Mouse (Mus musculus): ENCODE results near the gene Drap1. TPM values are rescaled to one million over a fixed set of nuclear protein-coding genes. Genes with fewer than 3 reads are reported as not detected.

Gene Drap1
- 303 and 479 TPM in 2 replicates for polyA plus RNA-seq (2012; ENCODE audit: low replicate concordance)

GRCm38 (mm10) chr19:5424782-5425741 is at the start of gene Drap1, which contains the start of gene AI837181:
Drap1 (minus strand) TSS chr19:5424979.
AI837181 (plus strand) TSS chr19:5425144.

GRCm38 (mm10) chr19:5473720-5474119 is 48.9 kb upstream of the Drap1 start, which contains the start of gene Efemp2:
Efemp2 (plus strand) TSS chr19:5473954.

GRCm38 (mm10) chr19:5468374-5468773 is 43.6 kb upstream of the Drap1 start, which contains the start of gene Ctsw:
Ctsw (minus strand) TSS chr19:5468507.

GRCm38 (mm10) chr19:5460465-5460911 is 35.7 kb upstream of the Drap1 start, which contains the start of gene Fibp:
Fibp (plus strand) TSS chr19:5460615.

GRCm38 (mm10) chr19:5457746-5458442 is 33.1 kb upstream of the Drap1 start, which contains the start of gene Ccdc85b:
Ccdc85b (minus strand) TSS chr19:5457894.

GRCm38 (mm10) chr19:5447515-5448353 is 23.0 kb upstream of the Drap1 start, which contains the start of gene Fosl1:
Fosl1 (plus strand) TSS chr19:5447547.

GRCm38 (mm10) chr19:5402293-5402692 is 22.5 kb downstream of the Drap1 start, which contains the start of gene Tsga10ip:
Tsga10ip (minus strand) TSS chr19:5402526.

GRCm38 (mm10) chr19:5388588-5389242 is 36.1 kb downstream of the Drap1 start, which contains the start of gene Sart1:
Sart1 (minus strand) TSS chr19:5388703.

Other genes with a start within 250 kb of the Drap1 start
- 58.7 and 139 TPM in 2 replicates for gene Pacs1, start 151.9 kb downstream of the Drap1 start, polyA plus RNA-seq (2012; ENCODE audit: low replicate concordance)
- 305 and 456 TPM in 2 replicates for gene Sf3b2, start 129.5 kb downstream of the Drap1 start, polyA plus RNA-seq (2012; ENCODE audit: low replicate concordance)
- gene Gal3st3, start 126.6 kb downstream of the Drap1 start, polyA plus RNA-seq (2012; ENCODE audit: low replicate concordance), result not detected in 2 replicates
- not detected in 2 replicates for gene Catsper1, start 89.2 kb downstream of the Drap1 start, polyA plus RNA-seq (2012; ENCODE audit: low replicate concordance)
- gene Cst6, start 75.4 kb downstream of the Drap1 start, polyA plus RNA-seq (2012; ENCODE audit: low replicate concordance), result 0.84 TPM in 1 of 2 replicates, not detected in the other
- 22.5 and 33.0 TPM in 2 replicates for gene Eif1ad, start 58.2 kb downstream of the Drap1 start, polyA plus RNA-seq (2012; ENCODE audit: low replicate concordance)
- gene Banf1, start 57.8 kb downstream of the Drap1 start, polyA plus RNA-seq (2012; ENCODE audit: low replicate concordance), result 60.4 and 65.3 TPM in 2 replicates
- 110 and 179 TPM in 2 replicates for gene Sart1, start 36.3 kb downstream of the Drap1 start, polyA plus RNA-seq (2012; ENCODE audit: low replicate concordance)
- 0.49 and 0.58 TPM in 2 replicates for gene Tsga10ip, start 22.5 kb downstream of the Drap1 start, polyA plus RNA-seq (2012; ENCODE audit: low replicate concordance)
- 107 and 177 TPM in 2 replicates for gene AI837181, start 165 bp upstream of the Drap1 start, polyA plus RNA-seq (2012; ENCODE audit: low replicate concordance)
- gene Fosl1, start 22.6 kb upstream of the Drap1 start, polyA plus RNA-seq (2012; ENCODE audit: low replicate concordance), result 0.48 and 1.9 TPM in 2 replicates
- 10.9 and 19.5 TPM in 2 replicates for gene Ccdc85b, start 32.9 kb upstream of the Drap1 start, polyA plus RNA-seq (2012; ENCODE audit: low replicate concordance)
- gene Fibp, start 35.6 kb upstream of the Drap1 start, polyA plus RNA-seq (2012; ENCODE audit: low replicate concordance), result 31.3 and 343 TPM in 2 replicates
- 5.4 and 7.6 TPM in 2 replicates for gene Ctsw, start 43.5 kb upstream of the Drap1 start, polyA plus RNA-seq (2012; ENCODE audit: low replicate concordance)
- gene Efemp2, start 49.0 kb upstream of the Drap1 start, polyA plus RNA-seq (2012; ENCODE audit: low replicate concordance), result 0.41 and 1.7 TPM in 2 replicates
- 61.7 and 62.0 TPM in 2 replicates for gene Mus81, start 63.4 kb upstream of the Drap1 start, polyA plus RNA-seq (2012; ENCODE audit: low replicate concordance)
- gene Cfl1, start 65.5 kb upstream of the Drap1 start, polyA plus RNA-seq (2012; ENCODE audit: low replicate concordance), result 1,270 and 1,994 TPM in 2 replicates
- 0.41 and 1.1 TPM in 2 replicates for gene 1700020D05Rik, start 78.8 kb upstream of the Drap1 start, polyA plus RNA-seq (2012; ENCODE audit: low replicate concordance)
- 3.6 and 8.4 TPM in 2 replicates for gene Snx32, start 85.6 kb upstream of the Drap1 start, polyA plus RNA-seq (2012; ENCODE audit: low replicate concordance)
- gene Ovol1, start 135.7 kb upstream of the Drap1 start, polyA plus RNA-seq (2012; ENCODE audit: low replicate concordance), result not detected in 2 replicates
- 50.2 and 53.5 TPM in 2 replicates for gene Ap5b1, start 143.0 kb upstream of the Drap1 start, polyA plus RNA-seq (2012; ENCODE audit: low replicate concordance)
- 126 and 206 TPM in 2 replicates for gene Rnaseh2c, start 176.9 kb upstream of the Drap1 start, polyA plus RNA-seq (2012; ENCODE audit: low replicate concordance)
- 74.4 and 113 TPM in 2 replicates for gene Kat5, start 185.3 kb upstream of the Drap1 start, polyA plus RNA-seq (2012; ENCODE audit: low replicate concordance)
- gene Rela, start 212.5 kb upstream of the Drap1 start, polyA plus RNA-seq (2012; ENCODE audit: low replicate concordance), result 119 and 167 TPM in 2 replicates
- 869 and 1,782 TPM in 2 replicates for gene Sipa1, start 238.7 kb upstream of the Drap1 start, polyA plus RNA-seq (2012; ENCODE audit: low replicate concordance)

Data from hematopoietic multipotent progenitor cell, adult 10-12 weeks (in vitro differentiated cells).